Mouse (Mus musculus) G1E (cell line): ENCODE measurements around the gene Hba-a1.
A peak's percentile ranks its signal among the peaks of the same experiment; 100 is the strongest.

Experiments
- CTCF ChIP-seq: IDR thresholded peaks from 2 replicates; pipeline ENCODE4 v1.5.1; 2012; ENCODE audit warnings: low read depth, low read length, inconsistent platforms, mixed read lengths
- GATA1 ChIP-seq: IDR thresholded peaks from 2 replicates; pipeline ENCODE4 v1.6.1; 2012; ENCODE audit warnings: borderline replicate concordance, low read length, inconsistent platforms, mixed read lengths
- POLR2AphosphoS5 ChIP-seq: IDR thresholded peaks from 2 replicates; pipeline ENCODE4 v1.6.1; 2012; ENCODE audit warnings: low read depth, low read length, inconsistent platforms; ENCODE audit not compliant: insufficient replicate concordance
- TAL1 ChIP-seq: conservative IDR thresholded peaks from 2 replicates; pipeline ENCODE4 v1.6.1; 2012; ENCODE audit warnings: low read depth, low read length, inconsistent platforms, mixed read lengths

- TF ChIP-seq CTCF (peak; percentile 96), POLR2AphosphoS5 (no peak), GATA1 (no peak), TAL1 (no peak)
Measured at GRCm38 (mm10) chr11:32238093-32238860, 45.0 kb upstream of the Hba-a1 start.
